Mouse (Mus musculus) Patski (cell line): ENCODE data around the gene Cpeb2. TPM values are rescaled to one million over a fixed set of nuclear protein-coding genes. Genes with fewer than 3 reads are reported as not detected.

Experiments used
- ATAC-seq: fragments of 100-300 bp; one replicate; pipeline ENCODE4 v1.8.0; 2021
- CTCF ChIA-PET: fragments of 350-600 bp; sonication (Branson Sonifier 250); formaldehyde crosslinking; loops from one replicate; lab custom pipeline; 2022; ENCODE audit warnings: inconsistent platforms; lab: Charles Lee
- POLR2A ChIA-PET: fragments of 350-600 bp; sonication (Branson Sonifier 250); formaldehyde crosslinking; loops from one replicate; lab custom pipeline; 2022; ENCODE audit warnings: antibody characterized with exemption, inconsistent platforms; lab: Charles Lee
- DNase-seq: peaks from one replicate; pipeline ENCODE4 v3.0.0-alpha.2; 2011; ENCODE audit warnings: low read depth, low spot score
- H3K27me3 ChIP-seq: fragments of 371-371 bp; one replicate; pipeline ENCODE4 v1.5.1; 2021
- CTCF ChIP-seq: fragments of 100-300 bp; IDR thresholded peaks from one replicate; pipeline ENCODE4 v1.5.1; 2021
- in situ Hi-C: fragments of 300-500 bp; cut with MboI; formaldehyde crosslinking; loops from 3 replicates; pipeline ENCODE4 v1.11.1; 2018; ENCODE audit warnings: low pct_unique_long_range_greater_than_20kb, mixed read lengths
- polyA plus RNA-seq: library from polyadenylated mRNA; unstranded; gene quantifications from one replicate; pipeline ENCODE4 v1.2.3, GENCODE M21; 2021

Gene Cpeb2
- polyA plus RNA-seq, 1 experiment from 2014 or later, result 23.2 TPM

- ATAC-seq (no peak), DNase-seq (no peak)
- CTCF ChIA-PET, result interaction anchor here (1.5 kb wide), 1 partner anchor 96 kb away, joined by 3 read pairs; no protein-coding TSS in a partner anchor
Measured at GRCm38 (mm10) chr5:43338771-43339475, 106.0 kb downstream of the Cpeb2 start.

More at GRCm38 (mm10) chr5:43338771-43339475, 106.0 kb downstream of the Cpeb2 start:
- in situ Hi-C loops, result no loop called here
- no peaks in the 10 kb centered on the region for H3K27me3 ChIP-seq
- POLR2A ChIA-PET, result interaction anchor here (0.6 to 0.8 kb wide), 2 partner anchors 69 to 1649 kb away, joined by 4 to 8 read pairs; no protein-coding TSS in a partner anchor
- no peak for TF ChIP-seq CTCF
